Mouse (Mus musculus): ENCODE data around the gene Cacna1d.

DNA sequence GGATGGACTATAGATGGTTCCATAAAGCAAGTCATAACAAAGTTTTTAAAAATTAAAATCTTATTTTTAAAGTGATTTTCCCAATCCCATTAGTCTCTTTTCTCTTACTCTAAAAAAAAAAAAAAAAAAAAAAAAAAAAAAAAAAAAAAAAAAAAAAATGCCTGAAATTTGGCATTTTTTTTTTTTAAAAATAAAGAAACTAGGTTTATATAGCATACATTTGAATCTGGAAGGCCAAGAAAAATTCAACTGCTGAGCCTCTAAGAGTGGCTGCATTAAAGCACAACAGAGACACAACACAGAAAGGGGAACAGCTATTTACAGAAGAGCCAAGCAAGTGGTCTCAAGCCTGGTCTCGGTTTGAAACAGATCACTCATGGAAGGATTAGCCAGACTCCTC, 112.9 kb downstream of the Cacna1d start:
- TF ChIP-seq CTCF (IDR thresholded peaks at IDR 0.05; ENCODE audit: extremely low read depth, insufficient read depth, insufficient read length, insufficient replicate concordance) (no peak), POLR2A (IDR thresholded peaks at IDR 0.05; ENCODE audit: low read depth, low read length) (no peak)
